Mouse (Mus musculus) midbrain, embryonic 14.5 days (tissue): ENCODE results near the gene Mb21d2. TPM values are rescaled to one million over a fixed set of nuclear protein-coding genes. Genes with fewer than 3 reads are reported as not detected.
A peak's percentile ranks its signal among the peaks of the same experiment; 100 is the strongest.

Experiments used
- ATAC-seq: fragments of 200-750 bp; cut with Nextera tagmentation; 2 replicates; pipeline ENCODE4 v1.8.0; 2017; ENCODE audit warnings: moderate number of reproducible peaks, moderate library complexity; ENCODE audit not compliant: low FRiP score, low TSS enrichment
- DNase-seq: peaks from one replicate; pipeline ENCODE4 v3.0.0-alpha.2; 2015
- H3K27ac ChIP-seq: fragments of 300-500 bp; sonication (generic); replicated peaks from 2 replicates; pipeline ENCODE4 v1.5.1; 2014; ENCODE audit warnings: mild to moderate bottlenecking, low read depth, low read length, moderate library complexity
- H3K27me3 ChIP-seq: fragments of 300-500 bp; sonication (generic); 2 replicates; pipeline ENCODE4 v1.6.1; 2014; ENCODE audit warnings: low read length, control low read depth, mixed read lengths; ENCODE audit not compliant: control insufficient read depth, insufficient read depth
- H3K36me3 ChIP-seq: fragments of 300-500 bp; sonication (generic); 2 replicates; pipeline ENCODE4 v1.6.1; 2014; ENCODE audit warnings: low read length, control low read depth; ENCODE audit not compliant: control insufficient read depth, insufficient read depth
- H3K4me1 ChIP-seq: fragments of 300-500 bp; sonication (generic); 2 replicates; pipeline ENCODE4 v1.6.1; 2014; ENCODE audit warnings: mild to moderate bottlenecking, antibody characterized with exemption, low read length, control low read depth; ENCODE audit not compliant: control insufficient read depth, insufficient read depth
- H3K4me2 ChIP-seq: fragments of 300-500 bp; sonication (generic); 2 replicates; pipeline ENCODE4 v1.6.1; 2014; ENCODE audit warnings: mild to moderate bottlenecking, low read length, moderate library complexity
- H3K4me3 ChIP-seq: fragments of 300-500 bp; sonication (generic); replicated peaks from 2 replicates; pipeline ENCODE4 v1.5.1; 2014; ENCODE audit warnings: low read depth, low read length
- H3K9ac ChIP-seq: fragments of 300-500 bp; sonication (generic); replicated peaks from 2 replicates; pipeline ENCODE4 v1.6.1; 2014; ENCODE audit warnings: mild to moderate bottlenecking, low read length, moderate library complexity
- H3K9me3 ChIP-seq: fragments of 300-500 bp; sonication (generic); 2 replicates; pipeline ENCODE4 v1.6.1; 2016; ENCODE audit warnings: low read length, control low read depth, mixed read lengths; ENCODE audit not compliant: control insufficient read depth
- WGBS: fragments of 180-500 bp; shearing (Covaris S2); extraction: QIAGEN DNeasy Blood & Tissue Kit; methylation state at CpG from one replicate; pipeline ENCODE4 v1.1.7; 2014; 5-methylcytosine and 5-hydroxymethylcytosine counted together
- polyA plus RNA-seq: library from polyadenylated mRNA; unstranded; fragments of >200 nt; fragmentation: Nextera tagmentation; extraction: Ambion mirVana; gene quantifications from 2 replicates; pipeline ENCODE4 v1.2.1, GENCODE M21; 2014

The Mb21d2 gene
- polyA plus RNA-seq, 1 experiment from 2014 or later: 18.0 TPM

- peaks cover 3% of the 10 kb centered on the region; the same call in 1 of the 2 replicates for H3K9me3 ChIP-seq
- no peaks in the 10 kb centered on the region for H3K36me3 ChIP-seq
- DNase-seq (no peak), ATAC-seq (no peak)
- H3K4me2 ChIP-seq: no peak overlapping the region
- WGBS: 62% methylated on average over 6 of the region's 6 CpGs
- no peak overlapping the region for H3K27ac ChIP-seq
- H3K4me3 ChIP-seq: no peak overlapping the region
- H3K27me3 ChIP-seq: no peaks in the 10 kb centered on the region
- no peak overlapping the region for H3K9ac ChIP-seq
- H3K4me1 ChIP-seq: peaks cover 13% of the 10 kb centered on the region
These were observed 34.6 kb downstream of the Mb21d2 start for GRCm38 (mm10) chr16:28894872-28895271.

DNA sequence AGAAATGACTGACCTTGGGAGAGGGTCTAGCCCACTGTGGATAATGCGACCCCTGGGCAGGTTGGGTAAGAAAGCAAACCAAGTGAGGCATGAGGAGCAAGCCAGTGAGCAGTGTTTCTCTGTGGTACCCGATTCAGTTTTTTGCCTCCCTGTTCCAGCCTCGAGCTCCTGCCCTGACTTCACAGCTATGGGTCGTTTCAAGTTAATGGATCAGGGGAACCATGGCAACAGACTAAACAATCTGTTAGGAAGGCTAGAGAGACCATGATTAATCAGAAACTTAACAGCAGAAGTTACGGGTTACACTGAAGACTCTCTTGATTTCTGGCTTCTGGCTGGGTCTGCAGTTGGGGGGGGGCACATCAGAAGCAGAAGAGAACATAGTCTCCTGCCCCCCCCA lies 36.2 kb downstream of the Mb21d2 start:
- ATAC-seq (no peak), DNase-seq (no peak)
- Histone ChIP-seq H3K36me3 (no peaks in the 10 kb centered on the region), H3K9me3 (peaks cover 11% of the 10 kb centered on the region), H3K9ac (no peak overlapping the region), H3K4me1 (peaks cover 3% of the 10 kb centered on the region; the same call in 1 of the 2 replicates), H3K27ac (no peak overlapping the region), H3K4me3 (no peak overlapping the region), H3K4me2 (no peak overlapping the region), H3K27me3 (no peaks in the 10 kb centered on the region)
- WGBS: 27% methylated on average over 5 of the region's 5 CpGs

DNA sequence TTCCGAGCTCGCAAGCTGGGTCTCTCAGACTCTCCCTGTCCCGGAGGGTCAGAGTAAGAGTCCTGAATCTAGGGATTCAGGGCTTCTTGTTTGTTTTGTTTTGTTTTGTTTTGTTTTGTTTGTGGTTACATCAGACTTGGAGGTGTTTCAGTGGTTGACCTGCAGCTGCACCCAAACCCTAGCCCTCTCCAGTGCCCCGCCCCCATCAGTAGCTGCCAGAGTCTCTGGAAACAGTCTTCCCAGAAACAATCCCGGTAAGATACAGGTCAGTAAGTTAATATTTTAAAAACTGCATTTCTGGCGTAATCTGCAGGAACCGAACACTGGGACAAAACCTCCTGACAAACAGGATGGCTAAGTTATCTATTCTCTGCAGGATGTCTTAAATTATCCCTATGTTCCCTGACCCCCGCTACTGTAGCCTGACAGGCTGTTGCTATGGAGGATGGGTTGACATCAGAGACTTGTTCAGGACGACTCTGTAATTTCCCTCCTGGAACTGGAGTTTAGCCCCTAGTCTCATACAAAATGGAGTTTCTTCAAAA lies 43.2 kb downstream of the Mb21d2 start:
- no peak overlapping the region for H3K9ac ChIP-seq
- no peak overlapping the region for H3K4me2 ChIP-seq
- H3K9me3 ChIP-seq: peaks cover 11% of the 10 kb centered on the region
- 86% methylated on average over 9 of the region's 9 CpGs for WGBS
- no peaks in the 10 kb centered on the region for H3K27me3 ChIP-seq
- no peak overlapping the region for H3K27ac ChIP-seq
- DNase-seq (no peak), ATAC-seq (no peak)
- H3K36me3 ChIP-seq: no peaks in the 10 kb centered on the region
- no peak overlapping the region for H3K4me3 ChIP-seq
- peaks cover 18% of the 10 kb centered on the region for H3K4me1 ChIP-seq

- H3K4me3 ChIP-seq: no peak overlapping the region
- H3K36me3 ChIP-seq: no peaks in the 10 kb centered on the region
- no peak overlapping the region for H3K4me2 ChIP-seq
- DNase-seq (no peak), ATAC-seq (no peak)
- H3K4me1 ChIP-seq: peaks cover 26% of the 10 kb centered on the region
- no peaks in the 10 kb centered on the region for H3K27me3 ChIP-seq
- H3K9me3 ChIP-seq: peaks cover 11% of the 10 kb centered on the region
- no peak overlapping the region for H3K9ac ChIP-seq
- WGBS: 76% methylated on average over 8 of the region's 8 CpGs
- H3K27ac ChIP-seq: 0 out of 2 replicates have a peak overlapping the region, but pooled peaks have one; percentile 41
These were observed 44.0 kb downstream of the Mb21d2 start for GRCm38 (mm10) chr16:28885474-28885873.

- 84% methylated on average over 5 of the region's 5 CpGs for WGBS
- H3K27ac ChIP-seq: no peak overlapping the region
These were observed 44.8 kb downstream of the Mb21d2 start for GRCm38 (mm10) chr16:28884661-28885060.

DNA sequence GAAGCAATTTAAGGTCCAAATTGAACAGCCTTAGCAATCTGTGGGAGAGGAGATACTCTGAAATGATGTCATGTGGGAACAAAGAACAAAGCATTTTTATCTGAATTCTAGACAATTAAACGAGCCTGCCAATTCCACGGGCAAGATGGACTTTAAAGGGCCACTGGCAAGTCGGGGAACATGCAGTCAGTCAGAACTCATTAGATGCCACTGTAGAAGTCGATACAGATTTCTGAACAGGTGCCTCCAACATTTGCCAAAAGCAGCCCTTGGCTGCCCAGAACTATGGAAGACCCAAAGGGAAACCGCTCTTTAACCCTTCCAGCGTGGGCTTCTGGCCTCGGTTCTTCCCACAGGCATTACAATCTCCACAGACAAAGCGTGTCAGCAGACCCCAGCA lies 45.8 kb downstream of the Mb21d2 start:
- Histone ChIP-seq H3K4me1 (peaks cover 33% of the 10 kb centered on the region), H3K4me3 (no peak overlapping the region), H3K27me3 (no peaks in the 10 kb centered on the region), H3K9ac (no peak overlapping the region), H3K36me3 (no peaks in the 10 kb centered on the region), H3K27ac (0 out of 2 replicates have a peak overlapping the region, but pooled peaks have one; percentile 10), H3K9me3 (no peaks in the 10 kb centered on the region), H3K4me2 (no peak overlapping the region)
- 73% methylated on average over 8 of the region's 8 CpGs for WGBS
- DNase-seq (no peak), ATAC-seq (no peak)

More at GRCm38 (mm10) chr16:28884661-28885060, 44.8 kb downstream of the Mb21d2 start:
- H3K36me3 ChIP-seq: no peaks in the 10 kb centered on the region
- no peak overlapping the region for H3K4me3 ChIP-seq
- no peak overlapping the region for H3K9ac ChIP-seq
- H3K9me3 ChIP-seq: peaks cover 6% of the 10 kb centered on the region
- peaks cover 32% of the 10 kb centered on the region for H3K4me1 ChIP-seq
- DNase-seq: no peak
- no peak overlapping the region for H3K4me2 ChIP-seq
- H3K27me3 ChIP-seq: no peaks in the 10 kb centered on the region
- no peak for ATAC-seq

DNA sequence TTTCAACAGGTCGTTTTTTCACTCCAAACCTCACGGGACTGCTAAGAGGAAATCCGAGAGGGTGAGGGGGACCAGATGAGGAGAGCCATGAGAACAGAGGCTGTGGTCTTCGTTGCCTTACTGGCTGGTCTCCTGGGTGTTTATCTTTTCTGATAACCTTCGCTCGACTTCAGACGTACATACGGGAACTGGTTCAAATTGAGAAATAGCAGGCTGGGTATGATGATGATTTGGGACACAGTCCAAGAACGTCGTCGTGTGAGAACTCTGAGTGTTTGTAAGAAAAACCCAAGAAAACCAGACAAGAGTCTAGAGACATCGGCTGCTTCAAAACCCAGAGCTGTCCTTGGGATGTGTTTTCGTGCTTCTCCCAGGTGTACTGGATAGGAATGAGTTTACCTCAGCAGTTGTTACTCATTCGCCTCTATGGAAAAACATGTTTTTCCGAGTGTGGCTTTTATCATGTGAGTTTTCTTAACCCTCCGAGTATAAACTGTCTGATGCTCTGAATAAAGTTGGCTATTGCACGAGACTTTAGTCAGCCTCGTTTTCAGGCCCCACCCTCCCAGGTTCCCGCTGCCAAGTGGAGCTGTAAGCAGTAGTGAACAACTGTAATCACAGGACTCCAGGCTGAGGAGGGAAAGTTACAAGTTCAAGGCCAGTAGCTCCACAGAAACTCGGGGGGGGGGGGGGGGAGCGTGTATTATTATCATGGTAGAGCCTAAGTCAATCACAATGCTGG lies 46.6 kb downstream of the Mb21d2 start:
- H3K9ac ChIP-seq: no peak overlapping the region
- 90% methylated on average over 21 of the region's 21 CpGs for WGBS
- H3K27me3 ChIP-seq: no peaks in the 10 kb centered on the region
- no peak overlapping the region for H3K4me2 ChIP-seq
- DNase-seq (no peak), ATAC-seq (no peak)
- no peaks in the 10 kb centered on the region for H3K9me3 ChIP-seq
- no peaks in the 10 kb centered on the region for H3K36me3 ChIP-seq
- H3K4me3 ChIP-seq: no peak overlapping the region
- H3K4me1 ChIP-seq: peaks cover 33% of the 10 kb centered on the region
- no peak overlapping the region for H3K27ac ChIP-seq

DNA sequence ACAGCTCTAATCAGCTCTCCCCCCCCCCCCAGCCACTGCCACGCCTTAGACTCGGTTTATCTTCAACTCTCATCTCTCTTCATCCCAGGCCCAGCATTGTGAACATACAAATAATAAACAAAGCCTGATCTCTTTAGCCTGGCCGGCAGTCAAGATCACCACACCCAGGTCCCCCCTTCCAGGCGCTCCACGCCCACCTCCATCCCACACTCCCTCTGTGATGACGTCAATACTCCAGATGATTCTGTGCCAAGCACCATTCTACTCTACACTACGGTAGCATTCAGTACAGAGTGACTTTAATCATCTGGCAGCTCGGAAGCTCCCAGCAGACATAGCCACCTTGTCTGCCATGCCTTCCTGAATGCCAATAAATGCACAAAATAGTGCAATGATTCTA lies 47.7 kb downstream of the Mb21d2 start:
- Histone ChIP-seq H3K9me3 (no peaks in the 10 kb centered on the region), H3K27me3 (no peaks in the 10 kb centered on the region), H3K27ac (no peak overlapping the region), H3K4me1 (peaks cover 39% of the 10 kb centered on the region), H3K36me3 (no peaks in the 10 kb centered on the region), H3K4me3 (no peak overlapping the region), H3K9ac (no peak overlapping the region), H3K4me2 (no peak overlapping the region)
- no peak for ATAC-seq
- WGBS: 71% methylated on average over 8 of the region's 8 CpGs
- no peak for DNase-seq

GRCm38 (mm10) chr16:28880756-28881155 lies 48.7 kb downstream of the Mb21d2 start:
- 40% methylated on average over 8 of the region's 8 CpGs for WGBS
- H3K4me2 ChIP-seq: no peak overlapping the region
- no peaks in the 10 kb centered on the region for H3K9me3 ChIP-seq
- DNase-seq (peak; percentile 44), ATAC-seq (no peak)
- H3K36me3 ChIP-seq: no peaks in the 10 kb centered on the region
- H3K9ac ChIP-seq: no peak overlapping the region
- H3K27me3 ChIP-seq: no peaks in the 10 kb centered on the region
- H3K4me1 ChIP-seq: peaks cover 38% of the 10 kb centered on the region
- no peak overlapping the region for H3K4me3 ChIP-seq
- H3K27ac ChIP-seq: no peak overlapping the region
